Mouse (Mus musculus): ENCODE results near the gene Zfp651.

Gene Zfp651

DNA sequence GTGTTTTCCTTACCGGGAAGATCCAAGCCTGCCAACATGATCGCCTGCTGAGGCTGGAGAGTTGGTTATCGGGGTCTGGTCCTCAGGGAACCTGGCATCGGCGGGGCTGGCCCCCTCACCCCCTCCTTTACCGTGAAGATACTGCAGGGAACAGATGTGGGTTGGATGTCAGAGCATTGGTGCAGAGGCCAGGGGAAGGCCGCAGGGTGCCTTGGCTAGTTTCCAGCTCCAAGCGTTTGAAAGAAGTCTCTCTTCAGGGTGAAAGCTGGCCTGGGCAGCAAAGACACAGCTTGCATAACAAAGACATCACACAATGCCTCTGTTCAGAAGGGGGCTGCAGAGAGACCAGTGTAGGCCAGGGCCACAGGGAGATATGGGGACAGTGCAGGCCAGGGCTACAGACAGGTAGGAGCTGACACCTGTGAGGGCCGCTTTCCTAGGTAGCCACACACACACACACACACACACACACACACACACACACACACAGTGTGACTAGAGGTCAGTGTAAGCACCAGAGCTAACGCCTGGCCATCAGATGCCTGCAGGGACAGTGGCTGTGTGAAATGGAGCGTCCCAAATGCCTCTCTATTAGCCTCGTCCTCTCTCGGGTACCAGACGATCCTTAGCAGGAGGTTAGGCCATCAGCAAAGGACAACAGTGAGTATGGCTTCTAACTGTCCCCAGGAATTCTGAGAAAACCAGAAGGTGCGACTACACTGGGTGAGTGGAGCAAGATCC lies 51.1 kb downstream of the Zfp651 start:
- peak; percentile 37 for DNase-seq (ENCODE audit: extremely low spot score, low spot score)

- no peak for DNase-seq (ENCODE audit: extremely low spot score, low spot score)
These were observed 56.1 kb downstream of the Zfp651 start for GRCm38 (mm10) chr9:121815183-121815582.

- no peak for DNase-seq (ENCODE audit: extremely low spot score, low spot score)
These were observed 60.1 kb downstream of the Zfp651 start for GRCm38 (mm10) chr9:121819073-121819770.

DNA sequence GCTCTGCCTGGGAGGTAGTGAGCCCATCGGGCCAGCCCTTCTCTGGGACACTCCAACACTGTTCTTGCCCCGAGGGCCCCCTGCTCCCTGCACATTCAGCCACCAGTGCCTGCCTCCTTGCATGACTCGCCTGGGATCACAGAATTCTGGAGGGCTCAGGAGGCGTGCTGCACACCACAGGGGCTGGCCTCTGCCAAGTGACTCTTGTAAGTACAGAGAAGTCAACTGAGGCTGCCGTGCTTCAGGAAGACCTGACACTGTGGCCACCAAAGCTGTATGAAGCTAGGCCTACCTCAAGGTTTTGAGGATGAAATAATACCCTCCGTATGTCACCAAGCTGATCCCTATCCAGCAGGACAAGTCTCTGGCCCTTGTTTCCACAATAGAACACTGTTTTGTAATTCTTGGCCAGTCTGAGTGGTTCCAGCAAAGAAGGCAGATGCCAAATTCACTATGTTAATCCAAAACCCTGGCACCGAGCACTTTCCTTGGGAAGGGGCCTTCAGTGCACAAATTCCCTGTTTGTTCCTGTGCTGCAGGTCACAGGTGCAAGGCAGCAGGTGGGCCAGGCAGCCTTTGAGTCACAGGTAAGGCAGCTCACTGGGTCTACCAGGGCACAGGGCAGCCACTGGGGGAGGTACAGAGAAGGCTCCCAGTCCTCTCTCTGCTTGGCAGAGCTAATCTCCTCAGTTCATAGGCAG lies 60.8 kb downstream of the Zfp651 start:
- DNase-seq (ENCODE audit: extremely low spot score, low spot score) = no peak

DNA sequence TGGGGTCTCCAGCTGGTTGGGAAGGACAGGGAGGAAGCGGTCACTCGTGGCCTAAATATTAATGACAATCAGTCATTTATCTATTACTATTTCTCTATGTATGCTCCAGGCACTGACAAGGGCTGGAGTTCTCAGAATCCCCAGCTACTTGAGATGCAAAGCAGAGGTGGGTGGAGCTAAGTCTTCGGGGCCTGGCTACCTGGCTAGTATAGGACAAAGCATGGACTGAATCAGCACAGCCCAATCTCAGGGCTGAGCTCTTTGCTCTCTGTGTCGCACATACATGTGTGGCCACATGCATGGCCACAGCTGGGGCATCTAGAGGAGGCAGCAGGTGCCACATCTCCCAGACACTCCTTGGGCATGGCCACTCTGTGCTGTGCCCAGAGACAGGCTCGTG lies 61.6 kb downstream of the Zfp651 start:
- no peak for DNase-seq (ENCODE audit: extremely low spot score, low spot score)

Data from neural tube, embryonic 10.5 days (tissue).